Mouse (Mus musculus): ENCODE data around the gene Atxn7l1. TPM values are rescaled to one million over a fixed set of nuclear protein-coding genes. Genes with fewer than 3 reads are reported as not detected.

Gene Atxn7l1
- total RNA-seq, 2 experiments from 2014 or later, result 55.3 to 61.1 TPM

DNA sequence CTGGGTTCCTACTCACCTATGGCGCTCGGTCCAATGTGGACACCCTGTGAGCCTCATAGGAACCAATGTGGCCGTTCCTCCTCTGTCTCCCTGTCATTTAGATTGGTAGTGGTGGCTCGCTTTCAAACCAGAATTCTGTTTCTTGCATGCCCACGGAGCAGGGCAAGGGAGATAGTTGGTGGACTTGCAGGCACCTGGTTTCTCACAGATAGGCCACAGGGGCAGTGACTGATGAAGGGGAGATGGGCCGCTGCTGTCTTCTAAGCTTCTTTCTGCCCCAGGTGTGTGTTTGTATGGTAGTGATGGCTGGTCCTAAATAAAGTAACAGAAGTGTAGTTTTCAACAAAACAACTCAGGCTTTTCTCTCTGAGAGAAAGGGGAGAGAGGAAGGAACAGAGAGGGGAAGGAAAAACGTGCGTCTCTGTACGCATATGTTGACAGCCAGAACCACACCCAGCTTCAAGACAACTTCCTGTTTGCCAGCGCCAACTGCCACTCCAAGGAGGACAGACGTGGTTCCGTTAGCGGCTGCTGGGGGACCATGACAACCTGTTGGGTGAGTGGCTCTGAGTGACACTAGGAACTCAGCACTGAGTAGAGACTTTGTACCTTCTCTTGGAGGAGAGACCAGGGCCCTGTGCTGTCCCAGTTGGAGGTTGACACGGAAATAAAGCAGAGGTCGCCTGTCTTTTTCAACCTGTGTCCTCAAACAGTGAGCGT, 167.6 kb downstream of the Atxn7l1 start:
- no peak for DNase-seq (ENCODE audit: low spot score in 2 of 2)

DNA sequence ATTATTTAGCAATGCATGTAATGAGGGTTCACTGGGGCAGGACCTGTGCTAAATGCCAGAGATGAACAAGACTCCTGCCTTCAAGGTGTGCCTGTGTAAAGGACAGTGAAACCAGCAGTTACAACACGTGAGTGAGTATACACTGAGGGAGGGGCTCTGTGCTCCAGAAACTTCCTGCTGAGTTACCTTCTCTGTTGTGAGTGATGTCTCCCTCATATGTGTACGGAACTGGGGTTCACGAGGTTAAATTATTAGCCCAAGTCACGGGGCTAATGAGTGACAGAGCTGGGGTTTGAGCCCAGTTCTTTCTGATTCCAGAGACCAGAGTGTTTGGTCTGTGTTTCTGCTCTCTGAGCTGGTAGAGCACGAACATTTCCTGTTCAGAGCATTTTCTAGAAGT, 168.3 kb downstream of the Atxn7l1 start:
- no peak for DNase-seq (ENCODE audit: low spot score in 2 of 2)

DNA sequence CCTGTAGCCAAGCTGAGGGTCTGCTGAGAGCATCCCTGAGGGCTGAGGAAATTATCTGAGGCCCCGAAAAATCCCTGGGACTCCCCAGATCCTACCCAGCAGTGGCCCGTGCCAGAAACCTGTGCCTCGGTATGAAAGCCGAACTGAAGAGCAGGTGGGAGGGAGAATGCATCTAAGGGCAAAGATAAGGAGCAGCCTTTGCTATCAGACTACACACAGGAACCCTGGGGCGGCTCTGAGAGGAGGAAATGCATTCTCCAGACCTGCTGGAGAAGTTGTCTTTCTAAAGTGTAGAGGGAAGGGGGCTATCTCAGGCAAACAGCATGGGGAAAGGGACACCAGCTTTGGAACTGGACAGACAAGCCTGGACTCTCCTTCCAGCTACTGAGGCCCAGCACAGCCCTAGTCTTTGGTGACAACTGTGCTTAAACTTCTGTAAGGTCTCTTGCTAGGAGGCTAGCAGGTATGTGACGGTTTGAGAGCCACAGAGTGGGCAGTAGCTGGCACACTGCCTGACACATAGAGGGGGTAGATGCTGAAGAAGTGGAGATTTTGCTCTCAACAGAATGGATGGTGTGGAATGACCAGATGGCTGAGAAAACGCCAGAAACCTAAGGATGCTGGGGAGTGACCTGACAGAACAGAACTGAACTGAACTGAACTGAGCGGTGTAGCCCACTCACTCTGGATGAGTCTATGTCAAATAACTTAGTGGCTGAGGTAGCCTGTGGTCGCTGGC, 170.5 kb downstream of the Atxn7l1 start:
- DNase-seq (ENCODE audit: low spot score in 2 of 2), result no peak

DNA sequence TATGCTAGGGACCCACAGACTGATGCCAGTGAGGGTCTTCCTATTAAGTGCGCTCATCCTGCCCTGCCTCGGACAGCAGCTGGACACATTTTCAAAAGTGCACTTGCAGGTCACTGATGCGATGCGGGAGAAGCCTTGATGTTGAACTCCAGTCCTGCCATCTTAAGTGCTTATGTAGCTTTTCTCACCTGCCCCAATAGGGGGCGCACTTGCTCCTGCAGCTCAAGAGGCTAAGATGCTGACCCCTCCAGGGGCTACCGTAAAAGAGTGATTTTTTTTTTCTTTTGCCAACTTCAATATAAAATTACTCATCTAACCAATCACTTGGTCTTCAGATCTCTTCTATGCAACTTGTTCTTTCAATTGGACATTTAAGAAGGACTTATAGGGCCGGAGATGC, 175.1 kb downstream of the Atxn7l1 start:
- DNase-seq (ENCODE audit: low spot score in 2 of 2), result no peak

DNA sequence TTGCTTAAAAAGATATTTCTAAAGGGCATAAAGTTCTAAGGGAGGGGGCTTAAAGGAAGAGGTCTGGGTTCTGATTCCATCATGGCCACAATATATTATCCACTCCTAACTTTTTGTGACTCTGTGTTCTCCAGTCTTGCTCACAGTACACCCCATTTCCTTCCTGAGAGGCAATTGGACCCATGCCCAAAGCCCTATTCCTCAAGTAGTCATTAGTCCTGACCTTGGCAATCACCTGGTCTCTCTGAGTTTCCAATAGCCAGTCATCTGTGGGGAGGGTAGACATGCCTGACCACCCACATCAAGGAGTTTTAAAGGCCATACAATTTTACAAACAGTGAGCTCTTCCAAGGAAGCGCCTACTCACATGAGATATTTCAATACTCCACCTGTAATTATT, 176.3 kb downstream of the Atxn7l1 start:
- DNase-seq (ENCODE audit: low spot score in 2 of 2), result no peak

DNA sequence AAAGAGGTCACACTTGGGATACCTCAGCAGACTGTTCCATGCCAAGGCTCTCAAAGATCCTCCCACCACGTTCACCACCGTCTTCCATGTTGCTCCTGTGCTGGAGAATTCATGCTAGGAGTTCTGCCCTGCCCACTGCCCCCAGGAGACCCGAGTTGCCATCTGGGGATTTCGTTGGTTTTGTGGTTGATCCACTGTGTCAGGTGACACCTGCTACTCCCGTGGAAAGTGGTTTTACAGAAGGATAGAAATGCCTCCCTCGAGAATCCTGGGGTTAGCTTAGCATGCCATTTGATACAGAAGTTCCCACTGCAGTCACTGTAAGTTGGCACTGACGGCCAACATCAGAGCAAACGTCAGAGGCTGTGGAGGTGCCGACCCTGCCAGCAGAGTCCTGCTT, 177.9 kb downstream of the Atxn7l1 start:
- DNase-seq (ENCODE audit: low spot score in 2 of 2), result no peak

GRCm38 (mm10) chr12:33332046-33332445, 184.6 kb downstream of the Atxn7l1 start:
- no peak for DNase-seq (ENCODE audit: low spot score in 2 of 2)

DNA sequence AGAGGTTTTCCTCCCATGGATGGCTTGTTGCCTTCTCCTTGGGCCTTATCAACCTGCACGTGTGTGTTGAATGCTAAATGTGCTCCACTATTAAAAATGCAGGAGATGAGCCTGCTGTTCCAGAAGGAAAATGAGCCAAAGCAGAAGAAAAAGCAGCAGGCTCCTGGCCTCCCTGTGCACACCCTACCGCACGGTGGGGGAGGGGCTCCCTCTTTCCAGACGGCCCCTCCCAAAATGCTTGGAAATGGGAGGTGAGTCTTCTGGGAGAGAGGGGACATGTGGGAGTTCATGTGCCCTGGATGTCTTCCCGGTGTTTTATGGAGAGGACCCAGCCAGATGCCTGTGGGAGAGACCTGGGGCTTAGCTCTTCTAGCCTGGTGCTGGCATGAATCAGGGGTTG, 185.3 kb downstream of the Atxn7l1 start:
- DNase-seq (ENCODE audit: low spot score in 2 of 2), result no peak

DNA sequence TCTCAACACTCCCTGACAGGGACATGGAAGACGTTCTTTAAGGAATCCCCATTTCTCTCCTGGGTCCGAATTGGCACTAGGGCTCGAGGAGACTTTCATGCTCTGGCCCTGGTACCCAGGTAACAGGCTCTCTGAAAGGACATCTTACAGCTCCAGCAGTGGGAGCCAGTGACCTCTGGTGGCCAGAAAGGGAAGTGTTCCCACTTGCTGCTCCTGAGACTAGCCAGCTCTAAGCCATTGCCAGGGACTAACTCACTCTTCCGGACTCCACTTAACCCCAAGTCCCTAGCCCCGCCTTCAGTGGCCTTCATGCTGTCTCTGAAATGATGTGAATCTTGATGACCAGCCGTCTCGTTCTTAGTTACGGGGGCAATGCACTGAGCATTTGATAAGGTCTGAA, 186.4 kb downstream of the Atxn7l1 start:
- peak; percentile 75 to 94 for DNase-seq (ENCODE audit: low spot score in 2 of 2)

- DNase-seq (ENCODE audit: low spot score in 2 of 2), result no peak
Measured at GRCm38 (mm10) chr12:33334511-33334910, 187.0 kb downstream of the Atxn7l1 start.

DNA sequence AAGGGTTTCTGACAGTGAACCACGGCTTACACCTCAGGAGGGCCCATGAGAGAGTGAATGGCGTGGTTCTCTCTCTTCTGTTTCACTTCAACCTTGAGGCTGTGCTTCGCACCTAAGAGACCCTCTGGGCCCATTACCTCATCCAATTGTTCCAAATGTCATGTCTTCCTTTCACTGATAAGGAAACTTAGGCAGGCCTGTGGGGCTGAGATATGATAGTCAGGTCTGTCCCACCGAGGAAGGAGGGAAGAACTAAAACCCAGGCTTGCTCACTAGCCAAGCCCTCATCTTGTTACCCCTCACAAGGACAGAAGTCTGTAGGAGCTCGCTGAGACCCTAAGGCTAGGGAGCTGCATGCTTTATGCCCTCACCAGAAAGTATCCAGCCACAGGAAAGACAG, 187.5 kb downstream of the Atxn7l1 start:
- no peak for DNase-seq (ENCODE audit: low spot score in 2 of 2)

GRCm38 (mm10) chr12:33335410-33335809, 187.9 kb downstream of the Atxn7l1 start:
- DNase-seq (ENCODE audit: low spot score in 2 of 2), result no peak

- peak in 1 of 2 experiments; percentile 46 for DNase-seq (ENCODE audit: low spot score in 2 of 2)
Measured at GRCm38 (mm10) chr12:33336561-33337125, 189.2 kb downstream of the Atxn7l1 start.

- DNase-seq (ENCODE audit: low spot score in 2 of 2), result no peak
Measured at GRCm38 (mm10) chr12:33337289-33337688, 189.8 kb downstream of the Atxn7l1 start.

DNA sequence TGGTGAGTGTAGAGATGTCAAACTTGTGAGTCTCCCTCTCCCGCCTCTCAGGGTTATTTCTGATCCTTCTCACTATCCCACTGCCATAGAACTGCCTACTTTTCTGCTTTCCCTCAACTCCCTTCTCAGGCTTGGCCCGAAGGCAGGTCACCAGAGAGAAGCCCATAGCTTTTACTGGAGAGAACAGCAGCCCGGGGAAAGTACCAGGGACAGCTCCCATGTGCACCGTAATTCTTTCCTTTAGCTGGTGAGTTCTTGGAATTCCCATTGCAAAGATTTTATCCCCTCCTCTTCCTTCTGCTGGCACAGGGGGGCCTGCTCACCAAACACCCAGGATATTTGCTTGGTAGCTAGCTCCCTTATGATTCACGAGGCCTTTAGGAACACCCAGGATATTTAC, 190.7 kb downstream of the Atxn7l1 start:
- no peak for DNase-seq (ENCODE audit: low spot score in 2 of 2)

GRCm38 (mm10) chr12:33339822-33340221, 192.3 kb downstream of the Atxn7l1 start:
- no peak for DNase-seq (ENCODE audit: low spot score in 2 of 2)

- peak in 1 of 2 experiments; percentile 27 for DNase-seq (ENCODE audit: low spot score in 2 of 2)
Measured at GRCm38 (mm10) chr12:33340698-33341097, 193.2 kb downstream of the Atxn7l1 start.

DNA sequence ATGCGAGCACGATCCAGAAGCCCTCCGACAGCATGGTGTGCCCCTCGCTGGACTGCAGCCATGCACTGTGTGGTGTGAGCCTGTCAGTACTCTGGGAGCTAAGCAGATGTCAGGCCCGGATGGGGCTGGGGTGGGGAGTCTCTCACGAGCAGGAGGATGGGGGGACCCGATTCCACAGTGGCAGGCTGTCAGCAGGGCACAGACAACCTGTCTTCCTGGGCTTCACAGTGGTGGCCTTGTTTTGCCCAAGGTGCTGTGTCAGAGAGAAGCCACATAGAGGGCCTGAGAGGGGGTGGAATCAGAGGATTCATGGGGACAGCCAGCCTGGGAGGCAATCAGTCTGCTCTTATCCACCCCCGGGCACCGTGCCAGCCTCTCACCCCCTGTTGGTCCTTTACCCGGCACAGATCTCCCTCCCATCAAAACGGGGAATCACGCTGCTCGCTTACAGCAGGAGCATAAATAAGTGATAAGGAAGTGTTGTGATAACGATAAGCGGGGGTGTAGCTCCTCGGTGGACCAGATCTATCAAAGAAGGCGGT, 193.9 kb downstream of the Atxn7l1 start:
- peak; percentile 43 to 69 for DNase-seq (ENCODE audit: low spot score in 2 of 2)

DNA sequence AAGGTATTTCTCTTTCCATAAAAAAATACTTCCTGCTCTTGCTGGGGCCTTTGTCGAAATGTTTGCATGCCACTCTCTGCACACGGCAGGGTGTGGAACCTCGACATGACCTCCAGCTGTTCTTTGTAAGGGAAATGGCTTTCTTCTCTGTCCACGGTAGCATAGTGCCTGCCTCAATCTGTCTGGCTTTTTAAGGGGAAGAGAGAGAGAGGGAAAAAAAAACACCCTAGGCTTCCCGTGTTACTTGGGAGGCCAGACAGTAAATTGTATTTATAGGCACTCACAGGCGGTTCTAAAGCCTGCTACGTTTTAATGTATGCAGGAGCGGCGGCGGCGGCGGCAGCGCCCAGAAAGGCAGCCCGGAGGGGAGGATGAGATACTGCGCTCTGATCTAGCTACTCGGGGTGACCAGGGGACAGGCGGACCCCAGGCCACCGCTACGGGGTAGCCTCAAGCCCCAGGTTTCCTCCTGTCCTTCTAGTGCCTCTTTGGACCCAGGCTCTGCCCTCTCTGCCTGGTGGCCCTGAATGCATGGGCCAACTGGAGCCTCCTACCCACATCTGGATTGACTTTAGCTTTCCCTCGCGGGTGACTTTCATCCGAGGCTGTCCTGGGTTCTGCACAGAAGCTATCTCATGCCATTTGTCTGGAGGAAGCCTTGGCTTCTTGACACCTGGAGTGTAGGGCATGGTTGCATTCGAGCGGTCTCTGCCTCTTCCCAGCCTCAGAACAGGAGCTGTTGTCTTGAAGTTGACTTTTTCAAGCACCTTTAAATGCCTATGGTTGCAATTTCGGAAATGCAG, 197.7 kb downstream of the Atxn7l1 start:
- DNase-seq (ENCODE audit: low spot score in 2 of 2), result no peak

DNA sequence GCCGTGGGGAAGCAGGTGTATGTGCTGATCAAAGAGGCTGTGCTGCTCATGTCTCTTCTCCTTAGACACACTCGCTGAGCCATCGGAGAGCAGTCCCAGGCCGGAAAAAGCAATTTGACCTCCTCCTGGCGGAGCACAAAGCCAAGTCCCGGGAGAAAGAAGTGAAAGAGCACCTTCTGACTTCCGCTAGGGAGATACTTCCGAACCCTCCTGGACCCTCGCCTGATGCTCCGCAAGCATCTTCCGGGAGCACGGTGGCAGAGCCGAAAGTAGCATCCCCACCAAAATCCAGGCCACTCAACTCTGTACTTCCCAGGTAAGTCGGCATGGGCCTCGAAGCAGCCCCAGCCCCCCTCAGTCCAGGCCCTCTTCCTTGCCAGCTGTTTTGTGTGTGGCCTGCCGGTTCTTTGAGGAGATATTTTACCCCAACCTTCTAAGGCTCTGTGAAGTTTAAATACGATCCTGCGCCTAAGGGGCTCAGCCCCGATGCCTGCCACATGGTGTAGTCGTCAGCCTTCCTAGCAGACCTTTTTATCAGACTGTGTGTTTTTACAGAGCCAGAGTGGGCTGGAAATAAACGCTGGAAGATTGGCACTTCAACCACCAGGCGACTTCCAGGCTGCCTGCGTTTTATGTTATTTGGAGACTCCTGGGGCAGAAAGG, 198.4 kb downstream of the Atxn7l1 start:
- no peak for DNase-seq (ENCODE audit: low spot score in 2 of 2)

- no peak for DNase-seq (ENCODE audit: low spot score in 2 of 2)
Measured at GRCm38 (mm10) chr12:33352671-33353070, 205.2 kb downstream of the Atxn7l1 start.

Data from layer of hippocampus, adult 18-20 months (tissue).